In the genomic region with DNA sequence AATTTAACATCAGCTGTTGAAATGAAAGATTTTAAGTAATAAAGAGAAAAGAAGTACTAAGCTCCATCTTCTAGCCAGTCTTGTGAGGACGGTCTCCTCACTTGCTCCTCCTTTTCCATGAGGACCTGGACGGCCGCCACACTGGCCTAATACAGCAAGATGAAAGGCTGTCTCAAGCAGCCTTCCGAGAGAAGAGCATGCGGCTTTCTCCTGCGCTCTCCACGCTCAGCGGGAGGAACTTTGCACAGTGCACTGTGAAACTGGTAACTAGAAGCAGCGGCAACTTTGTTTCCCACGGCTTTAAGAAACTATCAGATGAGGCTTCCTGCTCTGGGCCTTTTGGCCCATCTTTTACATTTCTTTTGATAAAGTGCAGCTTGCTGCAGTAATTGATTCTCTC, we compare ENCODE assay signal across 8 mouse cellular contexts. TPM values are rescaled to one million over a fixed set of nuclear protein-coding genes. Genes with fewer than 3 reads are reported as not detected.
DNase-seq lines count a peak whose midpoint lies in the region; ATAC-seq and TF ChIP-seq lines count a peak whose summit lies in the region.

No protein-coding gene starts in this region.

- 0 out of 2 replicates have a peak overlapping the region, but pooled peaks have one; percentile 23 for H3K9ac ChIP-seq in embryonic facial prominence, embryonic 14.5 days (ENCODE audit: low read depth, low read length)
- H3K9ac ChIP-seq in hindbrain, embryonic 14.5 days: no peak overlapping the region
- no peak overlapping the region for H3K9ac ChIP-seq in lung, postnatal 0 days (replicated peaks; ENCODE audit: low read depth)

- H3K4me2 ChIP-seq in embryonic facial prominence, embryonic 14.5 days (ENCODE audit: low read depth, low read length): peak overlapping the region; percentile 19; the same call in 1 of the 2 replicates
- H3K4me2 ChIP-seq in hindbrain, embryonic 14.5 days (replicated peaks): no peak overlapping the region; the same call in 1 of the 2 replicates
- H3K4me2 ChIP-seq in lung, postnatal 0 days (replicated peaks; ENCODE audit: low read depth, low read length): no peak overlapping the region

- 0 out of 2 replicates have a peak, but pooled peaks have one; percentile 30 for ATAC-seq in embryonic facial prominence, embryonic 14.5 days (ENCODE audit: low read depth)
- ATAC-seq in hindbrain, embryonic 14.5 days (ENCODE audit: low FRiP score): no peak; the same call in 1 of the 2 replicates
- ATAC-seq in lung, postnatal 0 days: no peak

- WGBS in embryonic facial prominence, embryonic 14.5 days: 7% methylated on average over 10 of the region's 10 CpGs
- 4% methylated on average over 10 of the region's 10 CpGs for WGBS in hindbrain, embryonic 14.5 days
- WGBS in lung, postnatal 0 days: 12% methylated on average over 10 of the region's 10 CpGs

- DNase-seq in ovary, postnatal 36 days (ENCODE audit: low spot score): peak; percentile 39
- DNase-seq in ovary, adult 18-20 months (ENCODE audit: low spot score): no peak
- peak; percentile 68 for DNase-seq in embryonic facial prominence, embryonic 14.5 days (ENCODE audit: low spot score)
- peak; percentile 50 for DNase-seq in hindbrain, embryonic 14.5 days (ENCODE audit: low spot score)
- peak; percentile 10 for DNase-seq in lung, postnatal 0 days (ENCODE audit: low spot score)
- DNase-seq in thymus, postnatal 4 days: no peak
- no peak for DNase-seq in layer of hippocampus, adult 9-11 months
- DNase-seq in B cell, adult 2 months: no peak

- no peak for TF ChIP-seq CTCF in lung, postnatal 0 days (IDR thresholded peaks at IDR 0.05)

- TF ChIP-seq EP300 in lung, postnatal 0 days (IDR thresholded peaks at IDR 0.05): no peak

- H3K36me3 ChIP-seq in embryonic facial prominence, embryonic 14.5 days (ENCODE audit: control insufficient read depth, insufficient read depth, low read length): no peaks in the 10 kb centered on the region
- H3K36me3 ChIP-seq in hindbrain, embryonic 14.5 days (replicated peaks; ENCODE audit: control insufficient read depth, insufficient read depth): no peaks in the 10 kb centered on the region
- H3K36me3 ChIP-seq in lung, postnatal 0 days (ENCODE audit: insufficient read depth, low read length): no peaks in the 10 kb centered on the region

- no peak overlapping the region for H3K4me3 ChIP-seq in embryonic facial prominence, embryonic 14.5 days (ENCODE audit: low read depth, low read length)
- no peak overlapping the region for H3K4me3 ChIP-seq in hindbrain, embryonic 14.5 days (replicated peaks; ENCODE audit: low read length)
- no peak overlapping the region for H3K4me3 ChIP-seq in lung, postnatal 0 days (ENCODE audit: low read depth, low read length)

- no peaks in the 10 kb centered on the region for H3K4me1 ChIP-seq in embryonic facial prominence, embryonic 14.5 days (ENCODE audit: control insufficient read depth, insufficient read depth, low read length)
- peaks cover 4% of the 10 kb centered on the region; the same call in 1 of the 2 replicates for H3K4me1 ChIP-seq in hindbrain, embryonic 14.5 days (replicated peaks; ENCODE audit: control insufficient read depth, insufficient read depth, low read length)
- H3K4me1 ChIP-seq in lung, postnatal 0 days (ENCODE audit: insufficient read depth, low read depth, low read length): no peaks in the 10 kb centered on the region

- H3K27ac ChIP-seq in embryonic facial prominence, embryonic 14.5 days (replicated peaks; ENCODE audit: low read depth, low read length): no peak overlapping the region
- H3K27ac ChIP-seq in hindbrain, embryonic 14.5 days: no peak overlapping the region; the same call in 1 of the 2 replicates
- no peak overlapping the region for H3K27ac ChIP-seq in lung, postnatal 0 days (ENCODE audit: low read length)

- no peaks in the 10 kb centered on the region for H3K9me3 ChIP-seq in embryonic facial prominence, embryonic 14.5 days (ENCODE audit: control insufficient read depth, low read length)
- no peaks in the 10 kb centered on the region for H3K9me3 ChIP-seq in hindbrain, embryonic 14.5 days (ENCODE audit: control insufficient read depth, low read length)
- no peaks in the 10 kb centered on the region for H3K9me3 ChIP-seq in lung, postnatal 0 days (ENCODE audit: low read length)

- no peaks in the 10 kb centered on the region for H3K27me3 ChIP-seq in embryonic facial prominence, embryonic 14.5 days (replicated peaks; ENCODE audit: control insufficient read depth, insufficient read depth, low read length)
- H3K27me3 ChIP-seq in hindbrain, embryonic 14.5 days (ENCODE audit: control insufficient read depth, insufficient read depth, low read length): no peaks in the 10 kb centered on the region
- no peaks in the 10 kb centered on the region for H3K27me3 ChIP-seq in lung, postnatal 0 days (replicated peaks; ENCODE audit: insufficient read depth, low read length)

RNA-seq across cellular contexts. Expression of gene Nubpl, which starts 34.7 kb away (rescaled TPM):
- 9.9 and 10.7 TPM in 2 replicates for polyA plus RNA-seq in embryonic facial prominence, embryonic 14.5 days (2014; fragmentation: Nextera tagmentation; extraction: Ambion mirVana)
- 6.1 and 6.3 TPM in 2 replicates for polyA plus RNA-seq in hindbrain, embryonic 14.5 days (2014; fragmentation: Nextera tagmentation; extraction: Ambion mirVana)
- polyA plus RNA-seq in lung, postnatal 0 days (2015; fragmentation: Nextera tagmentation; extraction: Ambion mirVana): 6.8 and 8.6 TPM in 2 replicates

Comparison
In these comparisons a context has a peak if more than half of its experiments do, and no peak if none do; other contexts are left out.
1. DNase-seq: peak in ovary, postnatal 36 days (single experiment), embryonic facial prominence, embryonic 14.5 days (single experiment), hindbrain, embryonic 14.5 days (single experiment) and lung, postnatal 0 days (single experiment); none in ovary, adult 18-20 months (single experiment), thymus, postnatal 4 days (single experiment), layer of hippocampus, adult 9-11 months (single experiment) and B cell, adult 2 months (0 of 2).